Mouse (Mus musculus) cerebellum, postnatal 4 days (tissue): Measurements from ENCODE around the gene Dusp18.
"Not testable (repeated sequence)": the region's sequence is repeated elsewhere in the genome, so short reads cannot be mapped to it uniquely, and the experiment has no call there.

Experiments used
- DNase-seq, 2 experiments: peaks; one replicate each; pipeline ENCODE4 v3.0.0; 2022; ENCODE audit warnings: low spot score in 2 of 2, mixed read lengths in 1 of 2

Dusp18 gene

GRCm38 (mm10) chr11:3893970-3894369 lies 1.1 kb upstream of the Dusp18 start:
- no peak for DNase-seq

- DNase-seq = no peak
Observed at GRCm38 (mm10) chr11:3895458-3895857, 418 bp downstream of the Dusp18 start.

GRCm38 (mm10) chr11:3895933-3896332 lies 893 bp downstream of the Dusp18 start:
- no peak for DNase-seq

GRCm38 (mm10) chr11:3900296-3900695 lies 5.3 kb downstream of the Dusp18 start:
- no peak for DNase-seq

- no peak for DNase-seq
Observed at GRCm38 (mm10) chr11:3902516-3902915, 7.5 kb downstream of the Dusp18 start.

GRCm38 (mm10) chr11:3903046-3903445 lies 8.0 kb downstream of the Dusp18 start:
- peak; percentile 19 to 50 for DNase-seq

- no peak for DNase-seq
Observed at GRCm38 (mm10) chr11:3904673-3905072, 9.6 kb downstream of the Dusp18 start.

GRCm38 (mm10) chr11:3905446-3905845 lies 10.4 kb downstream of the Dusp18 start:
- DNase-seq = no peak

GRCm38 (mm10) chr11:3909236-3909635 lies 14.2 kb downstream of the Dusp18 start:
- DNase-seq = no peak

GRCm38 (mm10) chr11:3910513-3911310 lies 15.7 kb downstream of the Dusp18 start:
- DNase-seq = no peak

- not testable (repeated sequence) for DNase-seq
Observed at GRCm38 (mm10) chr11:3911440-3911839, 16.4 kb downstream of the Dusp18 start.

GRCm38 (mm10) chr11:3912100-3912874 lies 17.2 kb downstream of the Dusp18 start:
- DNase-seq = peak in 1 of 2 experiments; percentile 31

GRCm38 (mm10) chr11:3912875-3913271 lies 17.8 kb downstream of the Dusp18 start:
- peak in 1 of 2 experiments; percentile 40 for DNase-seq

GRCm38 (mm10) chr11:3913316-3914108 lies 18.5 kb downstream of the Dusp18 start:
- DNase-seq = peak; percentile 79 to 85

- DNase-seq = peak; percentile 72 to 90
Observed at GRCm38 (mm10) chr11:3914109-3914840, 19.2 kb downstream of the Dusp18 start, which contains the start of gene Slc35e4. TSS of gene Slc35e4 (minus strand) at chr11:3914664.

- peak in 1 of 2 experiments; percentile 30 for DNase-seq
Observed at GRCm38 (mm10) chr11:3918738-3919137, 23.7 kb downstream of the Dusp18 start.

GRCm38 (mm10) chr11:3920476-3920875 lies 25.4 kb downstream of the Dusp18 start:
- no peak for DNase-seq

- DNase-seq = peak in 1 of 2 experiments; percentile 45
Observed at GRCm38 (mm10) chr11:3921281-3921850, 26.3 kb downstream of the Dusp18 start.

- DNase-seq = no peak
Observed at GRCm38 (mm10) chr11:3922115-3922514, 27.1 kb downstream of the Dusp18 start.

- DNase-seq = no peak
Observed at GRCm38 (mm10) chr11:3922731-3923130, 27.7 kb downstream of the Dusp18 start.

GRCm38 (mm10) chr11:3925916-3926315 lies 30.9 kb downstream of the Dusp18 start:
- no peak for DNase-seq
